Mouse (Mus musculus): ENCODE data around the gene Cabp1. TPM values are rescaled to one million over a fixed set of nuclear protein-coding genes. Genes with fewer than 3 reads are reported as not detected.

Gene Cabp1
- polyA plus RNA-seq, 1 experiment from 2014 or later, result 0.44 TPM

- 70% methylated on average over 11 of the region's 11 CpGs for WGBS
- no peaks in the 10 kb centered on the region for H3K27me3 ChIP-seq (ENCODE audit: control insufficient read depth, insufficient read depth, low read length)
- no peak for ATAC-seq (ENCODE audit: low FRiP score, low TSS enrichment)
- no peaks in the 10 kb centered on the region for H3K4me1 ChIP-seq (replicated peaks; ENCODE audit: control insufficient read depth, insufficient read depth)
- H3K4me3 ChIP-seq (ENCODE audit: low read depth, low read length), result no peak overlapping the region
- H3K9ac ChIP-seq (ENCODE audit: low read length), result no peak overlapping the region
- H3K9me3 ChIP-seq (ENCODE audit: control insufficient read depth, low read length), result no peaks in the 10 kb centered on the region
- peaks cover 22% of the 10 kb centered on the region for H3K36me3 ChIP-seq (ENCODE audit: control insufficient read depth, insufficient read depth, low read length)
- no peak for TF ChIP-seq EP300 (optimal IDR thresholded peaks at IDR 0.05)
- no peak for TF ChIP-seq CTCF (IDR thresholded peaks at IDR 0.05; ENCODE audit: low read depth)
- no peak overlapping the region for H3K27ac ChIP-seq (replicated peaks)
- no peak overlapping the region for H3K4me2 ChIP-seq (replicated peaks; ENCODE audit: low read depth)
- no peak for DNase-seq (ENCODE audit: low spot score)
Observed at GRCm38 (mm10) chr5:115145253-115145968, 48.8 kb downstream of the Cabp1 start.

- H3K4me2 ChIP-seq (replicated peaks; ENCODE audit: low read depth), result no peak overlapping the region
- ATAC-seq (ENCODE audit: low FRiP score, low TSS enrichment), result no peak
- no peak overlapping the region for H3K4me3 ChIP-seq (ENCODE audit: low read depth, low read length)
- H3K27me3 ChIP-seq (ENCODE audit: control insufficient read depth, insufficient read depth, low read length), result no peaks in the 10 kb centered on the region
- H3K27ac ChIP-seq (replicated peaks), result 0 out of 2 replicates have a peak overlapping the region, but pooled peaks have one; percentile 8
- H3K4me1 ChIP-seq (replicated peaks; ENCODE audit: control insufficient read depth, insufficient read depth), result no peaks in the 10 kb centered on the region
- H3K36me3 ChIP-seq (ENCODE audit: control insufficient read depth, insufficient read depth, low read length), result peaks cover 16% of the 10 kb centered on the region
- H3K9ac ChIP-seq (ENCODE audit: low read length), result no peak overlapping the region
- no peak for DNase-seq (ENCODE audit: low spot score)
- TF ChIP-seq CTCF (IDR thresholded peaks at IDR 0.05; ENCODE audit: low read depth) (no peak), EP300 (optimal IDR thresholded peaks at IDR 0.05) (no peak)
- no peaks in the 10 kb centered on the region for H3K9me3 ChIP-seq (ENCODE audit: control insufficient read depth, low read length)
- WGBS, result 71% methylated on average over 6 of the region's 6 CpGs
Observed at GRCm38 (mm10) chr5:115144471-115144870, 49.7 kb downstream of the Cabp1 start.

GRCm38 (mm10) chr5:115143552-115143951 is 50.6 kb downstream of the Cabp1 start:
- ATAC-seq (ENCODE audit: low FRiP score, low TSS enrichment) (no peak), DNase-seq (ENCODE audit: low spot score) (no peak)
- no peak overlapping the region for H3K4me2 ChIP-seq (replicated peaks; ENCODE audit: low read depth)
- H3K27ac ChIP-seq (replicated peaks), result no peak overlapping the region
- TF ChIP-seq CTCF (IDR thresholded peaks at IDR 0.05; ENCODE audit: low read depth) (no peak), EP300 (optimal IDR thresholded peaks at IDR 0.05) (no peak)
- H3K36me3 ChIP-seq (ENCODE audit: control insufficient read depth, insufficient read depth, low read length), result peaks cover 13% of the 10 kb centered on the region; the same call in 1 of the 2 replicates
- H3K4me1 ChIP-seq (replicated peaks; ENCODE audit: control insufficient read depth, insufficient read depth), result no peaks in the 10 kb centered on the region
- WGBS, result 76% methylated on average over 10 of the region's 10 CpGs
- no peak overlapping the region for H3K4me3 ChIP-seq (ENCODE audit: low read depth, low read length)
- no peaks in the 10 kb centered on the region for H3K9me3 ChIP-seq (ENCODE audit: control insufficient read depth, low read length)
- H3K27me3 ChIP-seq (ENCODE audit: control insufficient read depth, insufficient read depth, low read length), result no peaks in the 10 kb centered on the region
- no peak overlapping the region for H3K9ac ChIP-seq (ENCODE audit: low read length)

- Histone ChIP-seq H3K4me2 (replicated peaks; ENCODE audit: low read depth) (no peak overlapping the region), H3K36me3 (ENCODE audit: control insufficient read depth, insufficient read depth, low read length) (peaks cover under 1% of the 10 kb centered on the region; the same call in 1 of the 2 replicates), H3K4me3 (ENCODE audit: low read depth, low read length) (no peak overlapping the region), H3K27ac (replicated peaks) (no peak overlapping the region), H3K9ac (ENCODE audit: low read length) (no peak overlapping the region), H3K27me3 (ENCODE audit: control insufficient read depth, insufficient read depth, low read length) (no peaks in the 10 kb centered on the region), H3K9me3 (ENCODE audit: control insufficient read depth, low read length) (no peaks in the 10 kb centered on the region), H3K4me1 (replicated peaks; ENCODE audit: control insufficient read depth, insufficient read depth) (no peaks in the 10 kb centered on the region)
- ATAC-seq (ENCODE audit: low FRiP score, low TSS enrichment), result no peak
- DNase-seq (ENCODE audit: low spot score), result no peak
- 91% methylated on average over 9 of the region's 9 CpGs for WGBS
- no peak for TF ChIP-seq CTCF (IDR thresholded peaks at IDR 0.05; ENCODE audit: low read depth)
Observed at GRCm38 (mm10) chr5:115142166-115142697, 51.9 kb downstream of the Cabp1 start.

- Histone ChIP-seq H3K4me1 (replicated peaks; ENCODE audit: control insufficient read depth, insufficient read depth) (no peaks in the 10 kb centered on the region), H3K36me3 (ENCODE audit: control insufficient read depth, insufficient read depth, low read length) (no peaks in the 10 kb centered on the region), H3K27ac (replicated peaks) (no peak overlapping the region), H3K9me3 (ENCODE audit: control insufficient read depth, low read length) (no peaks in the 10 kb centered on the region), H3K4me2 (replicated peaks; ENCODE audit: low read depth) (no peak overlapping the region), H3K4me3 (ENCODE audit: low read depth, low read length) (no peak overlapping the region), H3K27me3 (ENCODE audit: control insufficient read depth, insufficient read depth, low read length) (no peaks in the 10 kb centered on the region), H3K9ac (ENCODE audit: low read length) (no peak overlapping the region)
- ATAC-seq (ENCODE audit: low FRiP score, low TSS enrichment), result no peak
- 41% methylated on average over 3 of the region's 3 CpGs for WGBS
- DNase-seq (ENCODE audit: low spot score), result no peak
- TF ChIP-seq CTCF (IDR thresholded peaks at IDR 0.05; ENCODE audit: low read depth) (no peak), EP300 (optimal IDR thresholded peaks at IDR 0.05) (no peak)
Observed at GRCm38 (mm10) chr5:115140726-115141125, 53.5 kb downstream of the Cabp1 start.

GRCm38 (mm10) chr5:115139124-115139523 is 55.1 kb downstream of the Cabp1 start:
- DNase-seq (ENCODE audit: low spot score), result no peak
- Histone ChIP-seq H3K4me1 (replicated peaks; ENCODE audit: control insufficient read depth, insufficient read depth) (no peaks in the 10 kb centered on the region), H3K36me3 (ENCODE audit: control insufficient read depth, insufficient read depth, low read length) (no peaks in the 10 kb centered on the region), H3K27me3 (ENCODE audit: control insufficient read depth, insufficient read depth, low read length) (no peaks in the 10 kb centered on the region), H3K27ac (replicated peaks) (no peak overlapping the region), H3K4me3 (ENCODE audit: low read depth, low read length) (no peak overlapping the region), H3K4me2 (replicated peaks; ENCODE audit: low read depth) (no peak overlapping the region), H3K9me3 (ENCODE audit: control insufficient read depth, low read length) (no peaks in the 10 kb centered on the region), H3K9ac (ENCODE audit: low read length) (no peak overlapping the region)
- WGBS, result 59% methylated on average over 4 of the region's 4 CpGs
- no peak for ATAC-seq (ENCODE audit: low FRiP score, low TSS enrichment)
- TF ChIP-seq EP300 (optimal IDR thresholded peaks at IDR 0.05), result no peak
- peak; percentile 15; the same call in 1 of the 2 replicates for TF ChIP-seq CTCF (IDR thresholded peaks at IDR 0.05; ENCODE audit: low read depth)

All from stomach, postnatal 0 days (tissue).